Mouse (Mus musculus) stomach, embryonic 14.5 days (tissue): ENCODE data around the gene Frmpd1. TPM values are rescaled to one million over a fixed set of nuclear protein-coding genes. Genes with fewer than 3 reads are reported as not detected.
A peak's percentile ranks its signal among the peaks of the same experiment; 100 is the strongest.

Experiments
- ATAC-seq: fragments of 200-750 bp; cut with Nextera tagmentation; 2 replicates; pipeline ENCODE4 v1.8.0; 2017; ENCODE audit warnings: low read depth, moderate TSS enrichment; ENCODE audit not compliant: insufficient number of reproducible peaks, insufficient read depth, low FRiP score
- H3K27ac ChIP-seq: fragments of 300-500 bp; sonication (generic); 2 replicates; pipeline ENCODE4 v1.5.1; 2014; ENCODE audit warnings: mild to moderate bottlenecking, low read length, moderate library complexity, mixed read lengths
- H3K27me3 ChIP-seq: fragments of 300-500 bp; sonication (generic); 2 replicates; pipeline ENCODE4 v1.6.1; 2014; ENCODE audit warnings: low read length, control low read depth, mixed read lengths; ENCODE audit not compliant: control insufficient read depth, insufficient read depth
- H3K36me3 ChIP-seq: fragments of 300-500 bp; sonication (generic); 2 replicates; pipeline ENCODE4 v1.6.1; 2014; ENCODE audit warnings: mild to moderate bottlenecking, control low read depth, low read length, moderate library complexity, mixed read lengths; ENCODE audit not compliant: control insufficient read depth, insufficient read depth
- H3K4me1 ChIP-seq: fragments of 300-500 bp; sonication (generic); 2 replicates; pipeline ENCODE4 v1.6.1; 2014; ENCODE audit warnings: low read length, control low read depth, mixed read lengths; ENCODE audit not compliant: control insufficient read depth, insufficient read depth
- H3K4me2 ChIP-seq: fragments of 300-500 bp; sonication (generic); replicated peaks from 2 replicates; pipeline ENCODE4 v1.6.1; 2014; ENCODE audit warnings: low read depth, low read length, control low read depth
- H3K4me3 ChIP-seq: fragments of 300-500 bp; sonication (generic); 2 replicates; pipeline ENCODE4 v1.5.1; 2014; ENCODE audit warnings: low read depth, low read length, control low read depth
- H3K9ac ChIP-seq: fragments of 300-500 bp; sonication (generic); replicated peaks from 2 replicates; pipeline ENCODE4 v1.6.1; 2014; ENCODE audit warnings: low read depth, mild to moderate bottlenecking, control low read depth, low read length, moderate library complexity, mixed read lengths
- H3K9me3 ChIP-seq: fragments of 300-500 bp; sonication (generic); 2 replicates; pipeline ENCODE4 v1.6.1; 2016; ENCODE audit warnings: low read depth, low read length, control low read depth; ENCODE audit not compliant: control insufficient read depth
- whole genome bisulfite sequencing: fragments of 180-500 bp; shearing (Covaris S2); extraction: QIAGEN DNeasy Blood & Tissue Kit; methylation state at CpG from one replicate; pipeline ENCODE4 v1.1.7; 2014; 5-methylcytosine and 5-hydroxymethylcytosine counted together
- polyA plus RNA-seq: library from polyadenylated mRNA; unstranded; fragments of >200 nt; fragmentation: Nextera tagmentation; extraction: Ambion mirVana; gene quantifications from 2 replicates; pipeline ENCODE4 v1.2.1, GENCODE M21; 2014

Gene Frmpd1
- polyA plus RNA-seq, 1 experiment from 2014 or later: 1.1 TPM

DNA sequence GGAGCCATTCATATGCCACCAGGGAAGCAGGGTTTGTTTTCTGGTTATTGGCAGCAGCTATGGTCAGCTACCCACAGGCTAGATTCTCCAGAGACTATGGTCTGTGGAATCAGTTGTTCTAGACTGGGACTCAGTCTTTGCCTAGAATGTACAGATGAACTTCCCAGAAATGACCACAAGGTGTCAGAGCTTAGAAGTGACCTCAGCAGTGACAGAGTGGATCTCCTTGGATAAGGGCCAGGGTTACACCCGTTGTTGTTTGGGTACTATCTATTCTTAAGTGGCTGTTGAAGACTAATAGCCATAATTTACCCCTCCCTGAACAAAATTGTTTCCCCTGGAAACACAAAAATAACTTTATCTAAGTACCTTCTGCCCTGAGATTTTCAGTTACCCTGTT is 21.0 kb upstream of the Frmpd1 start:
- no peak overlapping the region for H3K4me2 ChIP-seq
- no peak overlapping the region for H3K9ac ChIP-seq
- WGBS: 16% methylated on average over 1 of the region's 1 CpGs
- ATAC-seq: no peak
- H3K27ac ChIP-seq: no peak overlapping the region
- H3K4me1 ChIP-seq: no peaks in the 10 kb centered on the region
- no peak overlapping the region for H3K4me3 ChIP-seq
- no peaks in the 10 kb centered on the region for H3K36me3 ChIP-seq
- no peaks in the 10 kb centered on the region for H3K27me3 ChIP-seq
- H3K9me3 ChIP-seq: no peaks in the 10 kb centered on the region

DNA sequence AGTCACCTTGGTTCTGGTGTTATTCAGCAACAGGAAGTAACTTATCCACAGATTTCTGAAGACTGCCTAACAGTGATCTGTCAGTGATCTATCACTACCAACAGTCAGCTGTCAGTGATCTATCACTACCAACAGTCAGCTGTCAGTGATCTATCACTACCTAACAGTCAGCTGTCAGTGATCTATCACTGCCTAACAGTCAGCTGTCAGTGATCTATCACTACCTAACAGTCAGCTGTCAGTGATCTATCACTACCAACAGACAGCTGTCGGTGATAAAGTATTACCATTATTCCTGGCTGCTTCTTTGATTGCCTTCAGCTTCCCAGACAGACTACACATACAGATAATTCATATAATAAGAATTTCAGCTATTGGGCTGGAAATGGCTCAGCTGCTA is 19.2 kb upstream of the Frmpd1 start:
- Histone ChIP-seq H3K9ac (no peak overlapping the region), H3K4me1 (no peaks in the 10 kb centered on the region), H3K4me3 (no peak overlapping the region), H3K27ac (no peak overlapping the region), H3K9me3 (no peaks in the 10 kb centered on the region), H3K36me3 (no peaks in the 10 kb centered on the region), H3K4me2 (no peak overlapping the region), H3K27me3 (no peaks in the 10 kb centered on the region)
- 96% methylated on average over 1 of the region's 1 CpGs for WGBS
- no peak for ATAC-seq

DNA sequence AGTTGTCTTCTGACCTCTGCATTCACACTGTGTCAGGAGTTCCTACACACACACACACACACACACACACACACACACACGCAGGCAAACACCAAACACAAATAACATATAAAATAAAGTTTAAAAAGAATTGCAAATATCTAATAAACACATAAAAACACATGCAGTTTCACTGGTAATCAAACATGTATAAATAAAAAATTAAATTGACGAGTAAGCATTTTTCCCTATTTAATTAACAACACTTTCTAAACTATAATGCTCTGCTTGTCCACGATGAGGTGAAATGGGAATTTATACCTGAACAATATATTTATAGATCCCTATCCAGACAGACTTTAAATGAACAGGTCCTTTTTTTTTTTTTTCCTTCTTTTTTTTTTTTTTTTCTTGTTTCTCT is 18.7 kb upstream of the Frmpd1 start:
- ATAC-seq: no peak
- H3K27me3 ChIP-seq: no peaks in the 10 kb centered on the region
- no peaks in the 10 kb centered on the region for H3K9me3 ChIP-seq
- no peak overlapping the region for H3K27ac ChIP-seq
- WGBS: 83% methylated on average over 3 of the region's 3 CpGs
- H3K4me3 ChIP-seq: no peak overlapping the region
- H3K4me1 ChIP-seq: no peaks in the 10 kb centered on the region
- no peak overlapping the region for H3K9ac ChIP-seq
- H3K36me3 ChIP-seq: no peaks in the 10 kb centered on the region
- H3K4me2 ChIP-seq: no peak overlapping the region

DNA sequence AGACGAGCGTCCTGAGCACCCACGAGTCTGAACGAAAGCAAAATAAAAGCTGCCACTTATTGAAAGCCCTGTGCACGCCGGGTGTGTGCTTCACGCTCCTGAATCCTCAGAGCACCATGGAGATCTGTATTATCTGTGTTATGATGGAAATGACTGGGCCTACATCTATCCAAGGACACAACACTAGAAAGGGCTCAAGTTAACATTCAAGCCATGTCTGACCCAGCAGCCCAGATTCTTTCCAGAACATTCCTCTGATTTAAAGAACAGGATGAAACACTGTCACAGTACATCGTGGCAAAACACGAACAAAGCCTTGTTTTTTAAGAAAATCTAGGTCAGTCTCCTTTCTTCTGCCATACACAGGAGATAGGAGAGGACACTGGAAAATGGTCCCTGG is 13.3 kb upstream of the Frmpd1 start:
- Histone ChIP-seq H3K27me3 (no peaks in the 10 kb centered on the region), H3K9me3 (no peaks in the 10 kb centered on the region), H3K4me2 (no peak overlapping the region), H3K36me3 (no peaks in the 10 kb centered on the region), H3K4me3 (no peak overlapping the region), H3K4me1 (no peaks in the 10 kb centered on the region), H3K9ac (no peak overlapping the region), H3K27ac (no peak overlapping the region)
- WGBS: 85% methylated on average over 9 of the region's 9 CpGs
- ATAC-seq: no peak

DNA sequence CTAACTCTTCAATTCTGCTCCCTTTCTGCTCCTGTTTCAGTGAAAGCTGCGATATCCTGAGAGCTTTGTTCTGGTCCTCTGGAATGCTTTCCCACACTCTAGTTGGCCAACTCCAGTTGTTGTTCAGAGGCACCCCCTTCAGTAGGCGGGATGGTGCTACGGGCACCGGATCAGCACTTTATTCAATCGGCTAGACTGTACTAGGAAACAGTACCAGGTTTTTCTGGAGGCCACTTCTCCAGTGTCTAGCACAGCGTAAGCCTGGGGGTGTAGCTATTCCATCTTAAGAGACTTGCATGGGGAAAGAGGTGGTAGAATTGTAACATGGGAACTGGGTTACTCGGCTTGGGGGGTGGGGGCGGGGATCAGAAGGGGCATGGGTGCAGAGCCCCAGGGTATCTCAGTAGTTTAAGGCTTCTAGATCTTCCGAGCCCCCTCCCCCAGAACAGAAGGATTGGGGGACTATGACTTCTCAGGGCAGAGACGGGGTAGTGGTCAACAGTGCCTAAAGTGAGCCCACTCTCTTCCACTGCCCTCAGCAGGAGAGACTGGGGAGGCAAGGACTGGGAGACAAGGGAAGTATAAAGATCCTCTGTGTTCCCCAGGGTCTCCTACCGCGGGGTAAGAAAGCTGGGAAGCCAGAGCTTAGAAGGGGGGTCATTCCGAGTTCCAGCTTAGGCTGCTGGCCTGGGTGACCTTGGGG is 706 bp upstream of the Frmpd1 start:
- Histone ChIP-seq H3K4me1 (0 out of 2 replicates have a peak, but pooled peaks cover 3% of the 10 kb centered on the region), H3K27ac (no peak overlapping the region), H3K4me2 (peak overlapping the region; percentile 100), H3K27me3 (0 out of 2 replicates have a peak, but pooled peaks cover 5% of the 10 kb centered on the region), H3K4me3 (peak overlapping the region; percentile 67), H3K9ac (peak overlapping the region; percentile 40; the same call in 1 of the 2 replicates), H3K9me3 (no peaks in the 10 kb centered on the region), H3K36me3 (no peaks in the 10 kb centered on the region)
- peak; percentile 20; the same call in 1 of the 2 replicates for ATAC-seq
- 28% methylated on average over 13 of the region's 13 CpGs for WGBS

DNA sequence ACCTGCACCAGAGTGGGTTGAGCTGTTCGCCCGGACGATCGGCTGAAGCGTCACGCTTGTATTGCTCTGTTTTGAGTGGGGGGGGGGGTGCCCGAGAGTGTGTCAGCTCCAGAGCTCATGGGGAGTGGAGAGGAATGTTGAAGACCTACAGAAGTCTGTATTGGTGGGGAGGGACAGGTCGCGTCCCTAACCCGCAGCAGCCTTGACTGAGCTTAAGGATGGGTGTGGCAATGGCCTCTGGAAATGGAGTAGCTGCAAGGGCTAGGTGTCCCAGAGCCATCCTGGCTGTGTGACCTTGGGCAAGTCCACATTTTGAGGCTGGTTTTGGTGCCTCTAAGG is 625 bp downstream of the Frmpd1 start:
- Histone ChIP-seq H3K36me3 (no peaks in the 10 kb centered on the region), H3K4me1 (0 out of 2 replicates have a peak, but pooled peaks cover 3% of the 10 kb centered on the region), H3K9me3 (no peaks in the 10 kb centered on the region), H3K9ac (0 out of 2 replicates have a peak overlapping the region, but pooled peaks have one; percentile 40), H3K4me2 (peak overlapping the region; percentile 100), H3K27ac (no peak overlapping the region), H3K4me3 (peak overlapping the region; percentile 67), H3K27me3 (0 out of 2 replicates have a peak, but pooled peaks cover 5% of the 10 kb centered on the region)
- WGBS: 3% methylated on average over 10 of the region's 10 CpGs
- ATAC-seq: no peak; the same call in 1 of the 2 replicates

DNA sequence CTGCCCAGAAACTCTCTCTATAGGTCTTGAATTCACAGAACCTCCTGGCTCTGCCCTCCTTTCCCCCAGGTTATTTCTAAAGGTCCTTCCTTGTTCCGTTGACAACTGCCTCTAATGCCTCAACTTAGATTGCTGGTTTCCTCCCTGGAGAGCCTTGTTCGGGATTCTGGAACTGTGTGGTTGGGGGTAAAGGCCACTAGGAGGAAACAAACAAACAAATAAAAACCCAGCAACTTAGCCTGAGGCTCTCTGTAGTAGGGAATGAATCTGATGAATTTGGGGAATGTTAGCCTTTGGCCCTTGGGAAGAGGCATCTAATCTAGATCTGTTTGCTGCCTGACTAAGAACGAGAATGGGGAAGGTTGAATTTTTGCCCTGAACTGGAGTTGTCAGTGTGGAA is 13.6 kb downstream of the Frmpd1 start:
- no peak for ATAC-seq

DNA sequence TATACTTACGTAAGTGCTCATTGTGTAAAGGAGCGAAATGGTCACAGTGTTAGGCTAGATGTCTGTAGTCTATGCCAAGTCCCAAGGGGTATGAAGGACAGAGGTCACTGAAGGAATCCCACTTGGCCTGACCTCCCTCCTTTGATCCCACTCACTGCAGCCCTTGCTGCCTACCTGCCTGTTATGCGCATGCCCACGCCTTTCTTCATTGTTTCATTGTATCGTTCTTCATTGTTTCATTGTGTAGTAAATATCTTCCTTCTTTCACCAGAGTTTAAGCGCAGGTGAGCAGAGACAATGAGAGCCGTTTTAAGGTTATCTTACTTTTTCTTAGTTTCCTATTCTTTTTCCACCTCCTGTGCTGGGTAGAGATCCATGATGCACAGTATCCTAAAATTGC is 18.6 kb downstream of the Frmpd1 start:
- Histone ChIP-seq H3K4me2 (no peak overlapping the region), H3K4me1 (no peaks in the 10 kb centered on the region), H3K27me3 (no peaks in the 10 kb centered on the region), H3K4me3 (no peak overlapping the region), H3K27ac (no peak overlapping the region), H3K9me3 (no peaks in the 10 kb centered on the region), H3K36me3 (no peaks in the 10 kb centered on the region), H3K9ac (no peak overlapping the region)
- 74% methylated on average over 7 of the region's 7 CpGs for WGBS
- ATAC-seq: no peak

More for the DNA sequence above, 13.6 kb downstream of the Frmpd1 start:
- Histone ChIP-seq H3K9ac (no peak overlapping the region), H3K4me2 (no peak overlapping the region), H3K9me3 (no peaks in the 10 kb centered on the region), H3K27ac (no peak overlapping the region), H3K36me3 (no peaks in the 10 kb centered on the region), H3K4me3 (no peak overlapping the region), H3K4me1 (no peaks in the 10 kb centered on the region), H3K27me3 (no peaks in the 10 kb centered on the region)
- 54% methylated on average over 3 of the region's 3 CpGs for WGBS

DNA sequence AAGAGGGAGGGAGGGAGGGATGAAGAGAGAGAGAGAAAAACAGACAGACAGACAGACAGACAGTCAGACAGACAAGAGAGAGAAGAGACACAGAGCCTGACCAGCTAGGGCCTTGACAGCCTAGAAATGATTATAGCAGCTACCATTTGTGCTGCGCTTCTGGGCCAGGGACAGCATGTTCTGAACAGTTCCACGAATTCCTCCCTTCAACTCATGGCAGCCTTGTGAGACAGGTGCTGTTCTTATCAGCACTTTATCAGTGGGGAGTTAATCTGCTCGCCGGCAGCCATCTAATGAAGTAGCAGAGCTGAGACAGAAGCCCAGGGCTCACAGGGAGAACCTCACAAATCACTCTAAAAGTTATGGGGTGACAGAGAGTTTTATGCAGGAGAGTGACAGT is 22.8 kb downstream of the Frmpd1 start:
- Histone ChIP-seq H3K4me1 (no peaks in the 10 kb centered on the region), H3K27me3 (no peaks in the 10 kb centered on the region), H3K36me3 (no peaks in the 10 kb centered on the region), H3K4me2 (no peak overlapping the region), H3K9ac (no peak overlapping the region), H3K27ac (no peak overlapping the region), H3K9me3 (no peaks in the 10 kb centered on the region), H3K4me3 (no peak overlapping the region)
- ATAC-seq: no peak
- WGBS: 18% methylated on average over 4 of the region's 4 CpGs
